Mouse (Mus musculus): ENCODE results near the gene Xdh.

DNA sequence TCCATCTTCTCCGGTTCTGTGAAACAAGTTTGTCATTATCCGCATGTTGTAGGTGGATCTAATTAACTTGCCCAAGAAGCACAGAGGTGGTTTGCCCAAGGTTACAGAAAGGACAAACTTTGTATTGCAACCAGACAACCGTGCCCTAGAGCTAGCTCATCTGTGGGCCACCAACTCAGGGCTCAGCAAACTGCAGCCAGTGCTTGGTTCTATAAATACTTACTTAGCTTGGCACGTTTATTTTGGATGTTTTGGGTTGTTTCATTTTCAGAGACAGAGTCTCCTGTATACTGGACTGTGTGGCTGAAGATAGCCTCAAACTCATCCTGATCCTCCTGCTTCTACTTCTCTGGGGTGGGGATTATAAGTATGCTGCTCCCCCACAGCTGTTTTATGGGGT is 35.3 kb downstream of the Xdh start:
- TF ChIP-seq CTCF (IDR thresholded peaks at IDR 0.05; ENCODE audit: control insufficient read depth, insufficient read depth, insufficient read length) (no peak), USF1 (IDR thresholded peaks at IDR 0.05; ENCODE audit: low read depth) (no peak)

Measured in C2C12 (cell line).